Mouse (Mus musculus) thymus, adult 2 months (tissue): ENCODE data around the gene Tanc1. TPM values are rescaled to one million over a fixed set of nuclear protein-coding genes. Genes with fewer than 3 reads are reported as not detected.

ENCODE experiments used
- DNase-seq: peaks from one replicate; pipeline ENCODE4 v3.0.0; 2021
- H3K27ac ChIP-seq: fragments of 200-500 bp; 2 replicates; pipeline ENCODE4 v1.5.1; 2012; ENCODE audit warnings: low read length, control low read depth; ENCODE audit not compliant: control insufficient read depth, insufficient read depth
- H3K27me3 ChIP-seq: fragments of 200-500 bp; 2 replicates; pipeline ENCODE4 v1.6.1; 2012; ENCODE audit warnings: mild to moderate bottlenecking, low read length, moderate library complexity, mixed read lengths; ENCODE audit not compliant: control insufficient read depth, insufficient read depth
- H3K36me3 ChIP-seq: fragments of 200-500 bp; 2 replicates; pipeline ENCODE4 v1.6.1; 2012; ENCODE audit warnings: mild to moderate bottlenecking, low read length, moderate library complexity; ENCODE audit not compliant: control insufficient read depth, insufficient read depth
- H3K4me1 ChIP-seq: fragments of 200-500 bp; replicated peaks from 2 replicates; pipeline ENCODE4 v1.6.1; 2012; ENCODE audit warnings: low read length; ENCODE audit not compliant: control insufficient read depth, insufficient read depth
- H3K4me3 ChIP-seq: fragments of 200-500 bp; 2 replicates; pipeline ENCODE4 v1.5.1; 2012; ENCODE audit warnings: mild to moderate bottlenecking, low read length, control low read depth, moderate library complexity; ENCODE audit not compliant: control insufficient read depth, insufficient read depth
- CTCF ChIP-seq: fragments of 200-500 bp; IDR thresholded peaks from 2 replicates; pipeline ENCODE4 v1.5.1; 2012; ENCODE audit warnings: mild to moderate bottlenecking, control low read depth, low read length, moderate library complexity, borderline replicate concordance; ENCODE audit not compliant: control insufficient read depth, poor library complexity, insufficient read depth; ENCODE audit errors: extremely low read depth
- POLR2A ChIP-seq: fragments of 200-500 bp; IDR thresholded peaks from 2 replicates; pipeline ENCODE4 v1.6.1; 2012; ENCODE audit warnings: mild to moderate bottlenecking, low read length, control low read depth, moderate library complexity; ENCODE audit not compliant: control insufficient read depth, poor library complexity, insufficient read depth; ENCODE audit errors: extremely low read depth
- WGBS: fragments of 180-500 bp; shearing (Covaris S2); methylation state at CpG from one replicate; pipeline ENCODE4 v1.1.7; 2018; 5-methylcytosine and 5-hydroxymethylcytosine counted together
- polyA plus RNA-seq: library from polyadenylated mRNA; depleted of rRNA; stranded (reverse); fragments of >200 nt; gene quantifications from 2 replicates; pipeline ENCODE4 v1.2.3, GENCODE M21; 2012

Tanc1 gene
- polyA plus RNA-seq, 1 experiment: 7.3 TPM

- H3K27ac ChIP-seq: no peak overlapping the region
- DNase-seq: no peak
These were observed 157.0 kb downstream of the Tanc1 start for GRCm38 (mm10) chr2:59768661-59769384.

GRCm38 (mm10) chr2:59769385-59769735 lies 157.5 kb downstream of the Tanc1 start:
- 58% methylated on average over 3 of the region's 3 CpGs for WGBS
- H3K27me3 ChIP-seq: no peaks in the 10 kb centered on the region
- no peak overlapping the region for H3K4me3 ChIP-seq
- TF ChIP-seq CTCF (no peak), POLR2A (no peak)
- no peak overlapping the region for H3K27ac ChIP-seq
- H3K36me3 ChIP-seq: no peaks in the 10 kb centered on the region
- peaks cover 12% of the 10 kb centered on the region for H3K4me1 ChIP-seq
- DNase-seq: no peak

More at GRCm38 (mm10) chr2:59768661-59769384, 157.0 kb downstream of the Tanc1 start:
- TF ChIP-seq CTCF (no peak), POLR2A (no peak)
- H3K27me3 ChIP-seq: no peaks in the 10 kb centered on the region
- no peak overlapping the region for H3K4me3 ChIP-seq
- H3K4me1 ChIP-seq: peaks cover 12% of the 10 kb centered on the region
- 95% methylated on average over 13 of the region's 13 CpGs for WGBS
- no peaks in the 10 kb centered on the region for H3K36me3 ChIP-seq

GRCm38 (mm10) chr2:59771708-59772107 lies 159.9 kb downstream of the Tanc1 start:
- no peak for DNase-seq
- 66% methylated on average over 8 of the region's 8 CpGs for WGBS
- TF ChIP-seq CTCF: no peak
- TF ChIP-seq POLR2A: no peak
- Histone ChIP-seq H3K27ac (no peak overlapping the region), H3K36me3 (no peaks in the 10 kb centered on the region), H3K4me1 (peaks cover 12% of the 10 kb centered on the region), H3K4me3 (no peak overlapping the region), H3K27me3 (no peaks in the 10 kb centered on the region)

- Histone ChIP-seq H3K27me3 (no peaks in the 10 kb centered on the region), H3K4me1 (peaks cover 12% of the 10 kb centered on the region), H3K36me3 (no peaks in the 10 kb centered on the region), H3K27ac (no peak overlapping the region), H3K4me3 (no peak overlapping the region)
- DNase-seq: no peak
- TF ChIP-seq POLR2A: no peak
- no peak for TF ChIP-seq CTCF
- 74% methylated on average over 12 of the region's 12 CpGs for WGBS
These were observed 160.4 kb downstream of the Tanc1 start for GRCm38 (mm10) chr2:59772261-59772683.

GRCm38 (mm10) chr2:59774374-59774773 lies 162.5 kb downstream of the Tanc1 start:
- 93% methylated on average over 6 of the region's 6 CpGs for WGBS
- peaks cover 4% of the 10 kb centered on the region for H3K4me1 ChIP-seq
- TF ChIP-seq POLR2A: no peak
- no peak for TF ChIP-seq CTCF
- H3K27me3 ChIP-seq: no peaks in the 10 kb centered on the region
- DNase-seq: no peak
- H3K4me3 ChIP-seq: no peak overlapping the region
- H3K36me3 ChIP-seq: no peaks in the 10 kb centered on the region
- H3K27ac ChIP-seq: no peak overlapping the region

- Histone ChIP-seq H3K27me3 (no peaks in the 10 kb centered on the region), H3K4me1 (peaks cover 4% of the 10 kb centered on the region), H3K4me3 (no peak overlapping the region), H3K27ac (no peak overlapping the region), H3K36me3 (no peaks in the 10 kb centered on the region)
- no peak for DNase-seq
- WGBS: 95% methylated on average over 5 of the region's 5 CpGs
- no peak for TF ChIP-seq CTCF
- TF ChIP-seq POLR2A: no peak
These were observed 163.3 kb downstream of the Tanc1 start for GRCm38 (mm10) chr2:59775148-59775547.

- 95% methylated on average over 6 of the region's 6 CpGs for WGBS
- Histone ChIP-seq H3K27me3 (no peaks in the 10 kb centered on the region), H3K27ac (no peak overlapping the region), H3K4me3 (no peak overlapping the region), H3K4me1 (peaks cover 4% of the 10 kb centered on the region), H3K36me3 (no peaks in the 10 kb centered on the region)
- DNase-seq: no peak
- TF ChIP-seq CTCF (no peak), POLR2A (no peak)
These were observed 164.0 kb downstream of the Tanc1 start for GRCm38 (mm10) chr2:59775820-59776219.

GRCm38 (mm10) chr2:59779355-59779754 lies 167.5 kb downstream of the Tanc1 start:
- 90% methylated on average over 10 of the region's 10 CpGs for whole genome bisulfite sequencing
- Histone ChIP-seq H3K36me3 (no peaks in the 10 kb centered on the region), H3K4me1 (no peaks in the 10 kb centered on the region), H3K27ac (no peak overlapping the region), H3K4me3 (no peak overlapping the region), H3K27me3 (no peaks in the 10 kb centered on the region)
- no peak for DNase-seq
- TF ChIP-seq POLR2A: no peak
- no peak for TF ChIP-seq CTCF
